Mouse (Mus musculus) lung, postnatal 0 days (tissue): ENCODE results near the gene Ppp1r3c.

Experiments
- CTCF ChIP-seq: IDR thresholded peaks from 2 replicates; pipeline ENCODE4 v1.5.1; 2016; ENCODE audit warnings: antibody characterized with exemption, mild to moderate bottlenecking
- EP300 ChIP-seq: IDR thresholded peaks from 2 replicates; pipeline ENCODE4 v1.6.1; 2016; ENCODE audit warnings: antibody characterized with exemption, mild to moderate bottlenecking, control low read depth

DNA sequence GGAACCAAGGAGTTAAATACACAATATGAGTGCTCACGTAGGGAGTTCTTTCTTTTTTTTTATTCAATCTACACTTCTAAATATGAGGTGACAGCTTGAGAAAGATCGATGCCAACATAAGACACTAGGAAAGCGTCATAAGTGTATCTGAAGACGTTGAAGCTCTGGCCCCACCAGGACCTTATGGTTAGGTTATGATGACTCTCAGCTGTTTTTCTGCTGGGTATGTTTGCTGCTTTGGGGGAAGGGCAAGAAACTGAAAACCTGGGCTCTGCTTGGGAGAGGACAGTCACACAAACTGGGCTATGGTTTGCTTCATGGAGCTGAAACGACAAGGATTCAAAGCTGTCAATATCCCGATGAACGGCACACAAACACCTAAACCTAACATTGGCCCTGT is 11.5 kb downstream of the Ppp1r3c start:
- TF ChIP-seq CTCF (no peak), EP300 (peak; percentile 17; the same call in 1 of the 2 replicates)
